Mouse (Mus musculus): Measurements from ENCODE around the gene Eif4g2.
A peak's percentile ranks its signal among the peaks of the same experiment; 100 is the strongest.

Gene Eif4g2

DNA sequence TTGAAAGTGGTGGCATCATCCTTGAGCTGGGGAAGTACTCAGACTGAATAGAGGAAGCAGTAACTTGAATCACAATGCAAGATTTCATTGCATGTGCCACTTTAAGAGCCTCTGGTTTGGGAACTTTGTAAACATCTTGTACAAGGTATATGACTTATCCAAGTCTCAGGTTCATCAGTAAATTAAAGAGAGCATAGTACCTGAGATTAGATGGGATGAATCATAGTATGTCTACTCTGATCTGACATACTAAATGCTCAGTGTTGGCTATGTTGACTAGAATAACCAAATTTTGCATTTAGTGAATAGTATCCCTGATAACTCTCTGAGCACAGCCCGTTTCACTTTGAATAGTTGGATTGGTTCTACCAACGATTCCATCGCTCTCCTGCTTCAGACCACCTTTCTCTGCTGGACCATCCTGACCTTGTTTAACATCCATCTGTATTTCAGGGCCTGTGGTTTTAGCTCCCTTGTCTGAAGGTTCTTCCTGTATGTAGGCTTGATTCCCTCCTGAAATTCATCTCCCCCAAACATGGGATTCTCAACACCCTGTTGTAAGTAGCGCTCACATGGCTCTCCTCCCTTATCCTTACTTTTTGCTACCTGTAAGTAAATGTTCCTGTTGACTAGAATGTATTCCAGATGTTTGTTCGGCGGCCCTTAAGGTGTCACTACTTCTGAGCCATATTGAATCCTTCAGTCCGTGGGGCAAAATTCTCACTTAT, 13.2 kb downstream of the Eif4g2 start:
- DNase-seq (ENCODE audit: low spot score): peak; percentile 41

DNA sequence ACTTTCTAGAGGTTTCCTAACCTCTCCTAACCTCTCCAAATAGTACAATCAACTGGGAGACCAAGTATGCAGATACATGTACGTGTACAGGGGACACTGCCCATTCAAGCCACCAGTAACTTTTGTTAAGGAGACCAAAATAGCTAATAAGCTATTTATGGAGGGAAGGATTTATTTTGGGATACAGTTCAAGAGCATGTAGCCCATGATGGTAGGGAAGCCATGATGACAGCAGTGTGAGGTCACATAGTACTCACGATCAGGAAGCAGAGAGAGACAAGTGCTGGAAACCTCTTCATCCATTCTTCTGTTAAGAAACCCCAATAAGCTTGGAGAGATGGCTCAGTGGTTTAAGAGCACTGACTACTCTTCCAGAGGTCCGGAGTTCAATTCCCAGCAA, 14.6 kb downstream of the Eif4g2 start:
- DNase-seq (ENCODE audit: low spot score): no peak

DNA sequence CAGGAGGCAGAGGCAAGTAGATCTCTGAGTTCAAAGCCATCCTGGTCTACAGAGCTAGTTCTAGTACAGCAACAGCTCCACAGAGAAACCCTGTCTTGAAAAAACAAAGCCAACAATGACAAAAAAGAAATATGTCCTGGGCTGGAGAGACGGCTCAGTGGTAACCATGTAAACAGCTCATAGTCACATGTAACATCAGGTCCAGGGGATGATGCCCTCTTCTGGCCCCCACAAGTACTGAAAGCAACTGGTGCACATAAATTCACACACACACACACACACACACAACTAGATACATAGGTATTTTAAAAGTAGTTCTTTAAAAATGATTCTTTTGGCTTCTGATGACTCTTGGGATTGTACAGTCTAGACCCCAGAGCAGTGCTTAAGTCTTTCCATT, 19.9 kb downstream of the Eif4g2 start:
- DNase-seq (ENCODE audit: low spot score): no peak

DNA sequence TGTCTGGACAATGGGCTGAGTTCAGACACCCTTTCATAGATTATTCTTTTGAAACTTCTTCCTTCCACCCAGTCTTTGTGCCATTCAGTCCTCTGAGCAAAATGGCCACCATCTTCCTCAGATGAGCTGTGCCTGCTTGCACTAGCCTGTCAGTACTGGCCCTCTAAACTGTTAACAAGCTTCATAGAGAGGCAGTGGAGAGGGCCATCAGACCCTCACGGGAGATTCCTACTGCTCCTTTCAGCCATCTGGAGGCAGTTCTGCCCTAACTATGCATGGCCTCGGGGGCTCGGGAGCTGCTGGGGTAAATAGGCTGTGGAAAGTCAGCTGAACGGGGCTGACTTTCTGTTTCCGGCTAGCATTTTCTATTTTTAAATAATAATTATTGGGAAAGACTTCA, 23.3 kb downstream of the Eif4g2 start:
- no peak for DNase-seq (ENCODE audit: low spot score)

DNA sequence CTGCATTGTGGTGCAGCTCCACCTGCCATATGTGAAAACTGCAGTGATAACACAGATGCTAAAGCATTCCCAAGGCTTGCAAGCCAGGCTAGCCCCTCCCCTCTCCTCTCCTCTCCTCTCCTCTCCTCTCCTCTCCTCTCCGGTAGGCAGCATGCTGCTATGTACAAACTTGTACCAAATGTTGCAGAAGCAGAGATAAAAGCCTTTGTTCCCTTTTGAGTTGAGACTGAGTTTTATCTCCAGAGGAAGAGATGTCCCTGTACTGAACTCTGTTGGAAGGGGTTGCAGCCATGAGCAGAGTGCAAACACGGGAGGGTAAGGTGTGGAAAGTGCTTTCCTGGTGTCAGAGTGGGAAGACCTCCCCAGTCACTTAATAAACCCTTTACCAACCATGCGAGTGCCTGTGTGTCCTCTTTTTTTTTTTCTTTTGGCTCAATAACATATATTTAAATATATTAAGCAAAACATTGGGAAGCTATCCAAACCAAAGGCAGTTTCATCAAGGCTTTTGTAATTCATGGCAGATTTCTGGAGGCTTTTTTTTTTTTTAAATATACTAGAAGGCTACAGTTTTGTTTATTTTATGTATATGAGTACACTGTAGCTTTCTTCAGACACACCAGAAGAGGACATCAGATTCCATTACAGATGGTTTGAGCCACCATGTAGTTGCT, 26.7 kb downstream of the Eif4g2 start:
- DNase-seq (ENCODE audit: low spot score): no peak

DNA sequence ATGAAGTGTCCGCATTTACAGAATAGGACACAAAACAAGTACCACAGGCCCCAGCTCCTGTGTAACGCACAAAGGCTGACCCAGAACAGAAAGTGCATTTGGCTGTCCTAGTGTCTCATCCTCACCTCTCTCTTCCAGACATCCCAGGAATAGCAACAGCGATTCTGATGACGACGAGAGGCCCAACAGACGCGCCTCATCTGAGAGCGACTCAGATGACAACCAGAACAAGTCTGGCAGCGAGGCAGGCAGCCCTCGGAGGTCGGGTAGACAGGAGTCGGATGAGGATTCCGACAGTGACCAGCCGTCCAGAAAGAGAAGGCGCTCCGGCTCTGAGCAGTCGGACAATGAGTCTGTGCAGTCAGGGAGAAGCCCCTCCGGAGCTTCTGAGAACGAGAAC, 27.6 kb downstream of the Eif4g2 start:
- no peak for DNase-seq (ENCODE audit: low spot score)

DNA sequence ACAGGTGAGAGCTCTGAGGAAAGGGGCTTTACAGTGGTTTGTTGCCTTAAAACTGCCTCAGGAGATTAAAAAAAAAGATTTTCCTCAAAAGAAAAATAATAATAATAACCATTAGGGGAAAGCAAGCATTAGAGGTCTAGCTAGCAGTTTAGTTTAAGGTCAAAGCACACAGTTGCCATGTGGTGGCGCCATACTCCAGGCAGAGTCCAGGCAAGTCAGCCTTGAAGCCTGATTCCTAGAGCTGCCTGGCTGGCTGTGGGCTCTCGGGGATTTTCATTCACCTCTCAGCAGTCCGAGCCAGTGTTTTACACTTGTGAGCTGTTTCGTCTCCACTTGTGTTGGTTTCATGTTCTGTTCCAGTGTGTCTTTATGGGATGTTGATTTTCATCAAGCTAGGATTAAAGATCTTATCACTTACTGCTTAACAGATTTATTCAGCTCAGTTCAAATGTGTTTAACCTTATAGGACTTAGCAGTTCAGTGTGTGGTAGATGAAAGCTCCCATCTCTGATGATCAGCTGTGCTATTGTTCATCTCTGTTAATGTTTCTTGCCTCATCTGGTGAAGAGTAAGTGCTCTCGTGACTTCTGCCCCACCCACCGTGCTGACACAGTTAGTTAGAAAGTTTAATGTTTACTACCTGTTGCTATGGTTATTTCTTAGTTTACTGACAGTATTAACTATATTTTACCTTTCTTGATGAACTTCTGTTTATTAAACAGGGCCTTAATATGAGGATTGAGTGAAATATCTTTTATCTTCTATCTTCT, 33.0 kb downstream of the Eif4g2 start:
- DNase-seq (ENCODE audit: low spot score): peak; percentile 71

DNA sequence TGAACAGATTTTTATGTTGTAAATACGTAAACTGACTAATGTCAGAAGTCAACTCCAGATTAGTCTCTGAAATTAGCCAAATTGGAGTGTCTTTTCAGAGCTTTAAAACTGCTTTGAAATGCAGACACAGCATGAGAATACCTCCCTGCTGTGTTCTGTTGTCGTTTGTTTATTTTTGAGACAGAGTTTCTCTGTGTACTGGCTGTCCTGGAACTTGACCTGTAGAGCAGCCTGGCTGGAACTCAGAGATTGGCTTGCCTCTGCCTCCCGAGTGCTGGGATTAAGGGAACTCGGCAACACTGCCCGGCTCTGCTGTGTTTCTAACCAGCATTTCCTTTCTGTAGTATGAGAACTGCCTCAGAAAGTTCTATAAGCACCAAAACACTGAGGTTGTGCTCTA, 33.9 kb downstream of the Eif4g2 start:
- no peak for DNase-seq (ENCODE audit: low spot score)

DNA sequence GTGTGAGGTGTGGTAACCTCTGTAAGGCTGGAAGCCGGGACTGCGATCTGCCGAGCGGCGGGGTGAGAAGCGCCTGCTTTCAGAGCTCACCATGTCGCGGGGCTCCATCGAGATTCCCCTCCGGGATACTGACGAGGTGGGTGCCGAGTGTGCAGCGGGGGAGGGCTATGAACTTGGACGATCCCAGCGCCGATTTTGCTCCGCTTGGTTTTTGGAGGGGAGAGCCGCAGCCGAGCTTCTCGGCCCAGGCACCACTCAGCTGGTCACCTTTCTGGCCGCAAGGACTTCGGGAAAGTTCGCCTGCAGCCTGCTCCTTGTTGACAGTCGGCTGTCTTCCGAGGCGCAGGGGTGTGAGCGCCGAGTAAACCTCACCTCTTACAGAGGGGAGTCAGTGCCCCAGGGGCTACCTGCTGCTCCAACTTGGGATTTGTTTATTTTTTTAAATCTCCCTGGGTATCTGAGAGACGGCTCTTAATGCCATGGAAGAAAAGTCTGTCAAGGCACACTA, 53.7 kb downstream of the Eif4g2 start:
- no peak for DNase-seq (ENCODE audit: low spot score)

DNA sequence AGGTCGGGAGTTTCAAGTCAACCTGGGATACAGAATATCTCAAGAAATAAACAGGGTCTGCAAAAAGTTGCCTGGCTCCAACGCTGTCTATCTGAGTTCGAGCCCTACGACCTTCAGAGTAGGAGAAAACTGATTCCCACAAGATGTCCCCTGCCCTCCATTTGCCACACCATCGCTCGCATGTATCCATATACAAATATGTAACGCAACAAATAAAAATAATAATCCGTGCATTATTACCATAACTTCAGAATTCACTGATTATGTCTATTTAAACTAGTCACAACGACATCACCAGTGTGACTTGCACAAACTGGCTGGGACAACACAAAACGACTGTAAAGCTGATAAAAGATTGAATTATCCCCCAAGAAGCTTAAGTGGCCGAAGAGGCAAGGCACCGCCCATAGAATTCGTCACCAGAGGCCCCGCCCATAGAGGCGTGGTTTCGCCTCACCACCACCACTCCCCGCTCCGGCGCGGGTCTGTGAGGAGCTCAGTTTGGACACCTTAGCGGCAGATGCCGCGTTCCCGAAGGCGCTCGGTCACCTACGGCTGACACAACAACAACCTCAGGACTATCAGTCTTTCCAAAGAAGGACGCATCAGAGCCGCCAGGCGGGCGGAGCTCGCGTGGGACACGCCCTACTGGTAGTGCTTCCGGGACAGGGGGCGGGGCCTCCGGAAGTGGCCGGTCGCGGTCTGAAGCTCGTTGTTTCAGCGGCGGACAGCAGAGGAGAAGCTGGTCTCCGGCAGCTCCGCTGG, 54.4 kb downstream of the Eif4g2 start, which contains the start of gene Ctr9:
Ctr9 (plus strand) TSS at position 671 of the 765 bp plus-strand sequence.
- DNase-seq (ENCODE audit: low spot score): peak; percentile 91

DNA sequence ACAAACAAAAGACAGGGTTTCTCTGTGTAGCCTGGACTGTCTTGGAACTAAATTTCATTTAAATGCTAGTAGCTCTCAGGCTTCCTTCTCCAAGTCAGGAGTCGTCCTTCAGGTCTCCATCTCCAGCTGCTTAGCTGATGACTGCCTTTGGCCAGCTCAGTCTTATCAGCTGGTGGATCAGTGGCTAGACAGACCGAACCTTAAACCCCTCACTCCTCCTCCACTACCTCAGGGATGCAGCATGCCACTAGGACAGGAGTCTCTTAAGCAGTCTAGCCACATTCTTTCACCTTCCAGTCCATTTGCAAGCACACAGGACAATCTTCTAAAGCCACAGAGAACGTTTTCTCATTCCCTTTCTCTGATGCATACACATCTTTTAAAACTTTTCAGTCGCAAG, 57.9 kb downstream of the Eif4g2 start:
- DNase-seq (ENCODE audit: low spot score): no peak

DNA sequence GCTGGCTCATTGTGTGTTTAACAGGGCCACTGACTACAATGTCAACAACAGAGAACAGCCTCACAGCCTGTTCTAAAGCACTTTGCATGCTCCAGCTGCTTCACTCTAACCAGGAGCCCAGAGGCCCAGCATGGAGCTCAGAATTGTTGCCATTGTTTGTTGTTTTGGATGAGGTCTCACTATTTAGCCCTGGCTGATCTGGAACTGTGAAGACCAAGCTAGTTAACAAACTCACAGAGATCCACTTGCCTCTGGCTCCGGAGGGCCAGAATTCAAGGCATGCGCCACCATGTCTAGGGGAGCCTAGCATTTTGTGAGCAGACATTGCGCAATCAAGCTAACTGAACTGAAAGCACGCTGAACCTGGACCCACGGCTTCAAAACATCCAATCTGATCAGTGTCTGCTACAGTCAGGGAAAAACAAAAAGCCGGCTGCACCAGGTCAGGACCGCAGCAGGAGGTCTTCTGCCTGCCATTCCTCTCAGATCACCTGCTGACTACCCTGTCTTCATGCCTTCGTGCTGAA, 58.7 kb downstream of the Eif4g2 start:
- peak; percentile 44 for DNase-seq (ENCODE audit: low spot score)

DNA sequence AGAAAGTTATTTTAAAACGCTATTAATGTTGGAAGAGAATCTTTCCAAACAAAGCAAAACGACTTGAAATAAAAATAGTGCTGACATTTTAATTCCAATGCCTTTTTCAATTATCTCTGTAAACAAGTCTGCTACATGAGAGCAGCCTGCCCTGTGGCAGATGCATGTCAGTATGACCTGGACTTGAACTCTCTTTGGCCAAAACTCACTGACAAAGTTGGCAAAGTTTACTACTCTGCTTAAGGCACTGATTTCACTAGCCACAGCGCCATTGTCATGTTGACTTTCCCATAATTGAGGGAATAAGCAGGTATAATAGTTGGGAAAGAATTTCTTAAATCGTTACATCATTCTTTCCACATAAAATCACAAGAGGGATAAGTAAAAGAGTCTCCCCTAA, 62.0 kb downstream of the Eif4g2 start:
- DNase-seq (ENCODE audit: low spot score): no peak

All from embryo, embryonic 10 days (tissue).